Mouse (Mus musculus) bone marrow, adult 2 months (tissue): Measurements from ENCODE around the gene Rhof.

Experiments
- CTCF ChIP-seq: fragments of 200-500 bp; IDR thresholded peaks from 2 replicates; pipeline ENCODE4 v1.5.1; 2011; ENCODE audit warnings: low read length, control low read depth; ENCODE audit not compliant: control insufficient read depth, insufficient read depth
- POLR2A ChIP-seq: fragments of 200-500 bp; IDR thresholded peaks from 2 replicates; pipeline ENCODE4 v1.6.1; 2011; ENCODE audit warnings: low read depth, mild to moderate bottlenecking, control low read depth, low read length, borderline replicate concordance; ENCODE audit not compliant: control insufficient read depth

DNA sequence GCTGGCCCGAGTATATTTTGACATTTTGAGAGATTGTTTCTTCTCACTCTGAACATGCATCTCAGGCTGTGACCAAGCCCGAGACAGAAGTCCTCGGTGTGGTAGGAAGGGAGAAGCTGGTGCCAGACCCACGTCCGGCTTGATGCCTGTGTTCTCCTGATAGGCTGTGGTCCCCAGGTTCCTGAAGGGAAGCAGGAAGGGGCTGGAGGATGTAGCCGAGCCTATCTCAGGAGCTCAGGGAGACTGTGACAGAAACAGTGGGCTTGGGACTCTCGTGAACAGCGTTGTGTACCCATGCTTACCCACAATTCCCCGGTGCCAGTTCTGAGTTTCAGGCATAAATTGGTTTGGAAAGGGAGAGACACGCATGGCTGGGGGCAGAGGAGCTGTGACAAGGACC, 13.7 kb downstream of the Rhof start:
- TF ChIP-seq POLR2A (no peak), CTCF (no peak)
